Mouse (Mus musculus) large intestine, adult 2 months (tissue): ENCODE results near the gene Mybpc3. TPM values are rescaled to one million over a fixed set of nuclear protein-coding genes. Genes with fewer than 3 reads are reported as not detected.

Experiments
- DNase-seq: peaks from one replicate; pipeline ENCODE4 v3.0.0-alpha.2; 2012; ENCODE audit warnings: low read depth, low spot score
- WGBS: fragments of 180-500 bp; shearing (Covaris S2); methylation state at CpG from one replicate; pipeline ENCODE4 v1.1.7; 2018; 5-methylcytosine and 5-hydroxymethylcytosine counted together
- polyA plus RNA-seq: library from polyadenylated mRNA; depleted of rRNA; stranded (reverse); fragments of >200 nt; gene quantifications from 2 replicates; pipeline ENCODE4 v1.2.3, GENCODE M21; 2012

The Mybpc3 gene
- polyA plus RNA-seq, 1 experiment: 0.11 TPM

GRCm38 (mm10) chr2:91154091-91154490 lies 36.1 kb downstream of the Mybpc3 start:
- WGBS: 99% methylated on average over 3 of the region's 3 CpGs
- no peak for DNase-seq

- 24% methylated on average over 6 of the region's 6 CpGs for WGBS
These were observed 39.2 kb downstream of the Mybpc3 start for GRCm38 (mm10) chr2:91157002-91157752.

GRCm38 (mm10) chr2:91160591-91160990 lies 42.6 kb downstream of the Mybpc3 start:
- 78% methylated on average over 6 of the region's 6 CpGs for WGBS
- DNase-seq: no peak

More at GRCm38 (mm10) chr2:91157002-91157752, 39.2 kb downstream of the Mybpc3 start:
- DNase-seq: peak; percentile 25

GRCm38 (mm10) chr2:91162952-91163351 lies 45.0 kb downstream of the Mybpc3 start:
- no peak for DNase-seq
- 78% methylated on average over 4 of the region's 4 CpGs for WGBS

- no peak for DNase-seq
- WGBS: 72% methylated on average over 5 of the region's 5 CpGs
These were observed 45.6 kb downstream of the Mybpc3 start for GRCm38 (mm10) chr2:91163532-91163931.

GRCm38 (mm10) chr2:91164991-91165390 lies 47.0 kb downstream of the Mybpc3 start:
- 80% methylated on average over 6 of the region's 6 CpGs for WGBS
- DNase-seq: no peak

GRCm38 (mm10) chr2:91167629-91168028 lies 49.7 kb downstream of the Mybpc3 start:
- 81% methylated on average over 4 of the region's 4 CpGs for WGBS
- no peak for DNase-seq

GRCm38 (mm10) chr2:91169587-91170322 lies 51.8 kb downstream of the Mybpc3 start:
- 93% methylated on average over 25 of the region's 25 CpGs for WGBS
- no peak for DNase-seq

GRCm38 (mm10) chr2:91175490-91175889 lies 57.5 kb downstream of the Mybpc3 start:
- 92% methylated on average over 4 of the region's 4 CpGs for WGBS
- DNase-seq: no peak

- DNase-seq: no peak
- 82% methylated on average over 6 of the region's 6 CpGs for WGBS
These were observed 58.3 kb downstream of the Mybpc3 start for GRCm38 (mm10) chr2:91176234-91176633.

- WGBS: 61% methylated on average over 4 of the region's 4 CpGs
- DNase-seq: no peak
These were observed 61.9 kb downstream of the Mybpc3 start for GRCm38 (mm10) chr2:91179825-91180224.

- WGBS: 71% methylated on average over 5 of the region's 5 CpGs
- no peak for DNase-seq
These were observed 62.8 kb downstream of the Mybpc3 start for GRCm38 (mm10) chr2:91180706-91181105.

GRCm38 (mm10) chr2:91182016-91182404 lies 64.1 kb downstream of the Mybpc3 start:
- 11% methylated on average over 8 of the region's 8 CpGs for WGBS
- DNase-seq: no peak

- under 1% methylated on average over 80 of the region's 81 CpGs for WGBS
- DNase-seq: no peak
These were observed 64.6 kb downstream of the Mybpc3 start for GRCm38 (mm10) chr2:91182405-91183147.

- 0% methylated on average over 9 of the region's 9 CpGs for WGBS
- peak; percentile 92 for DNase-seq
These were observed 65.2 kb downstream of the Mybpc3 start for GRCm38 (mm10) chr2:91183148-91183513.

GRCm38 (mm10) chr2:91183711-91184405 lies 65.9 kb downstream of the Mybpc3 start, which contains the start of gene Madd:
TSS of gene Madd (minus strand) at chr2:91183837.
- WGBS: 44% methylated on average over 15 of the region's 15 CpGs
- no peak for DNase-seq
